Mouse (Mus musculus): Measurements from ENCODE around the gene Dglucy. TPM values are rescaled to one million over a fixed set of nuclear protein-coding genes. Genes with fewer than 3 reads are reported as not detected.

The Dglucy gene
- total RNA-seq, 2 experiments from 2014 or later: 11.2 to 15.6 TPM

DNA sequence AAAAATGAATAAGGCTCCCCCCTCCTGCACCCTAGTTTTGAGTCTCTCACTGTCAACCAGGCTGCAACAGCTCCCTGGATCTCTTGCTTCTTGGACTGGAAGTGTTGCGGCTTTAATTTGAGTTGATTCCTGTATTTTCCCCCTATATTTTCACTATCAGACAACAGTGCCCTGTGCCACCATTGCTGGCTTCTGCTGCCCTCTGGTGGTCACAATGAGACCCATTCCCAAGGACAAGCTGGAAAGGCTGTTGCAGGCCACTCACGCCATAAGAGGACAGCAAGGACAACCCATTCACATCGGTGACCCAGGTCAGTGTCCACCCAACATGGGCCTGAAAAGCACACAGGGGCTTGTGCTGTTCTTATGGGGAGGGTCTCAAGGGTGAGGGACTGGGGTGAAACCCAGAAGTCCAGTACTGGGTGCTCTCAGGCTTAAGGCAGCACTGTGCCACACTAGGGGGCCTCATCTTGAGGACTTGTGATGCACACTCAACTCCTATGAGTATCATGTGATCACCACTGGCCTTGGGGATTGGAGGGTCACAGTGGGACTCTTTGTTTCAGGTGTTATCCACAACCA, 62.4 kb downstream of the Dglucy start:
- peak; percentile 87 to 88 for DNase-seq

DNA sequence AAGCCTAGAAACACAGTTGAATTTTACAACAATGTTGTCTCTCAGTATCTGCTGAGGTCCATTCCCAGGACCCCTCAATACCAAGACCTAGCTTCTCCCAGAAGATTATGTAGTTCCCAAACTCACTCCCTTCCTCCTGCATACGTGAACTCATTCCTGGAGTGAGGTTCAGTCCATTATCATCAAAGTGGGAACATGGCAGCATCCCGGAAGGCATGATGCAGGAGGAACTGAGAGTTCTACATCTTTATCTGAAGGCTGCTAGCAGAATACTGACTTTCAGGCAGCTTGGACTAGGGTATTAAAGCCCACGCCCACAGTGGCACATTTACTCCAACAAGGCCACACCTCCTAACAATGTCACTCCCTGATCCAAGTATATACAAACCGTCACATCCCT, 64.3 kb downstream of the Dglucy start:
- no peak for DNase-seq

DNA sequence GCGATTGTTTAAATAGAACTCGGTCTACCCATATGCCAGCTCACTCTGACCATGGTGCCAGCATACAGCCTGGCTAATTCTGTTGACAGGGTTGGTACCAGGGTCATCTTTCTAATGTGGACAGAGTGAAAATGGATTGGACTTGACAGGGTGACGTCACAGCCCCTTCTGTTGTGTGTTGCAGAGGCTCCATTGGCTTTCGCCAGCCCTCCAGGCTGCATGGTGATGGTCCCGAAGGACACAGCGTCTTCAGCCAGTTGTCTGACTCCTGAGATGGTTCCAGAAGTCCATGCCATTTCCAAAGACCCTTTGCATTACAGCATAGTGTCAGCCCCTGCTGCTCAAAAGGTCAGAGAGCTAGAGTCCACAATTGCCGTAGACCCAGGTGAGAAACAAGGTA, 65.7 kb downstream of the Dglucy start:
- no peak for DNase-seq

DNA sequence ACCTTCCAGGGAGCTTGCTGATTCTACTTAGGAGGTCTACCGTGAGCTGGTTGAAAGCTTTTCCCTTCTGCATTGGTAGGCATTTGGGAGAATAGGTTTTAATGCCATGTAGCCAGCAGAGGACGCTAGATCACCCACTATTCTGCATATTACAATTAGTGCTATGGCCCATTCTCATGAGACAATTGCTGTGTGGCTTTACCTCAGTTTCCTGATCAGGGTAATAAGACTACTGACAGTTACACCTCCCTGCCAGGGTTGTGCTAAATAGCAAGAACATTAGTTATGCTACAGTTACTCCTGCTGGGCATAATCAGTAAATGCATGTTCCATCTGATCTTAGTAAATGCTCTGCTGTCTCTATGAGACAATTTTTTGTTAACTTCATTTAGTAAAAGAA, 67.0 kb downstream of the Dglucy start:
- no peak for DNase-seq

DNA sequence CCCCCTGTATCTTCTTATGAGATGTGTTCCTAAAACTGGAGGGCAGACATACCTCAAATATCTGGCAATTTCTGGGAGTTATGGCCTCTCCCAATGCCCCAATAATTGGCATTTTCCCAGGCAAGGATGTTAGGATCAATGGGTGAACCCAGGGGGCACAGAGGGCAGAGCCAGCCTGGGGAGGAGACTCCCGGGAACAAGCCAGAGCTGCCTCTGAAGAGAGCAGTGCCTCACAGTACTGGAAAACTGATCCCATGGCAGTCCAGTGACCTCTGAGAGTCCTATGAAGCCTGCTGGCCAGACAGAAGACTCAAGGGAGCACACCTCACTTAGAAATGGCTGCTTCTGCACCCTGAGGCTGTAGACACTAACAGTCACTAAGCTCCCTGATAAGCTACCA, 67.7 kb downstream of the Dglucy start:
- DNase-seq: no peak

DNA sequence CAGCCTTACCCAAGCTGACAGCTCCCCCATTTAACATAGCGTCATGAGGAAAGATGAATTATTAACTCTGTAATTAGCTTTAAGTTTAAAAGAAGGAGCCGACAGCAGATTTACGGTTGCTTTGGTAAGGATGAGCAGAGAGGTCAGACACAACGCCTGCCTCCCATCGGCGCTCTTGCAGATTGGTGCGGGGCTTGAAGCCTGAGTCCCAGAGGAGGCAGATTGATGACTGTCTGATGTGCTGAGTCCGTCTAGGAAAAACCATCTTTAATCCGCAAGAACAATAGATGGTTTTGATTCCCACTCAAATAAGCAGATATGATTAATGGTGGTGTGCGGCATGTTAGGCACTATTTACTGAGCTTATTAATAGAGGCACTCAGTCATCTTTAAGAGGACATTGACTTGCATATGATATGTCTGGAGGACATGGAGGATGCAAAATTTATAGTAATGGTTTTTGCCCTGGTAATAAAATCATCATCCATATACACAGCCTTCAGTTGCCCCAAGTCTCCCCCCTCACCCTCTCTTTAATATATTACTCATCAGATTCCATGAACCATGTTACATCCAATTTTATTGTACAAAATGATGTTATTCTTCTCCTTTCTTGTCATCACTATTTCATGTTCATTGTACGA, 68.7 kb downstream of the Dglucy start:
- DNase-seq: no peak

DNA sequence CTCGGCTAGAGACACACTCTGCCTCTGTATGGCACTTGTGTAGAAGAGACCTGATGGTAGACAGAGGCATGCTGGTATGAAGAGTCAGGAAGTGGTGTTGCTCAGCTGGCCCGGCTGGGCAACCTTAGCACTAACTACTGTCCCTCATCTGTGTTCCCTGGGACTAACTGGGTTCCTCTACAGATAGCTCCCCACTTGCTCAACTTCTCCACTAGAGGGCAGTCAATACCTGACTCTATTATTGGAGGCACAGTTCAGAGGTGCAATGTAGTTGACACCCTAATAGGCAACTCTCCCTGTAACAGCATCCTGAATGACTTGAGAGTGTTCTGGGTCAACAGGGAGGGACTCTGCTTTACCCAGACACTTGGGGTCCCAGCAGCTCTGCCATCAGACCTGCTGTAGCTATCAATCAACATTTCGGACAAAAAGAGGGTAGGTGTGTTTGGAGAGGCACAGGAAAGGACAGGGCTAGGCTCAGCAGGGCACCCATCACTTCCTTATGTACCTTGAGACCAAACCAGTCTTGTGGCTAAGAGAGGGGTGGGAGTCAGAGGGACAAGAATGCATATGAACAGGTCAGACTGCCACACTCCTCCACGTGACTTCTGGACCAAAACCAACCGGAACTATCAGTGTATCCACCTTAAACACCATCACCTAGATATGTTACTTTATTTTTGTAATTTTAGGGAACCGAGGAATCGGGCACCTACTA, 70.7 kb downstream of the Dglucy start:
- peak in 1 of 2 experiments; percentile 45 for DNase-seq

DNA sequence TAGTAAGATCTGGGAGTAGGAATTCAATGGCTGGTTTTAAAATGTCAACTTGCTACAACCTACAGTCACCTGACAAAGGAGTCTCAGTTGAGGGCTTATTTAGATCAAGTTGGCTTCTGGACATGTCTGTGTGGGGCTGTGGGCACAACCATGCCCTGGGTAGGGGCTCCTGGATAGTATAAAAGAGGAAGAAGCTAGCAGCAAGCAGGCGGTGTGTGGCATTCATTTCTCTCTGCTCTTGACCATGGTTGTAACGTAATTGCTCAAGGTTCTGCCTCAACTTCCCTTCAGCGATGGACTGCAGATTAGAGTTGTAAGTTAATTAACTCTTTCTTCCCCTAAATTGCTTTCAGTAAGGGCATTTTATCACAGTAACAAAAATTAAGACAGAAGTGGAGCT, 73.5 kb downstream of the Dglucy start:
- no peak for DNase-seq

DNA sequence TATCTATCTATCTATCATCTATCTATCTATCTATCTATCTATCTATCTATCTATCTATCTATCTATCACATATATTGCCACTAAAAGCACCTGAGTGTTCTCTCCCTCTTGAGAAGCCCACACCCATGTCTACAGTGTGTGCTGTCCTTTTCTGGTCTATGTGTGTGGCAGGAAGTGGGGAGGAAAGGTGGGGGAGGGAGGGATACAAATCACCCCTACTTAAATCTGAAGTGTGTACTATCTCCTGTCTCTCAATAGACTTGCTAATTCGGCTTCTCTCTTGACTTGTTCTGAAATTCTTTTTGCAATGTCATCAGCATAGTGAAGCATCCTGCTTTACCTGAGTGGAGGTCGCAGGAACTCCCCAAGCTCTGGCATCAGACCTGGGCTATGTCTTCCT, 77.5 kb downstream of the Dglucy start:
- no peak for DNase-seq

DNA sequence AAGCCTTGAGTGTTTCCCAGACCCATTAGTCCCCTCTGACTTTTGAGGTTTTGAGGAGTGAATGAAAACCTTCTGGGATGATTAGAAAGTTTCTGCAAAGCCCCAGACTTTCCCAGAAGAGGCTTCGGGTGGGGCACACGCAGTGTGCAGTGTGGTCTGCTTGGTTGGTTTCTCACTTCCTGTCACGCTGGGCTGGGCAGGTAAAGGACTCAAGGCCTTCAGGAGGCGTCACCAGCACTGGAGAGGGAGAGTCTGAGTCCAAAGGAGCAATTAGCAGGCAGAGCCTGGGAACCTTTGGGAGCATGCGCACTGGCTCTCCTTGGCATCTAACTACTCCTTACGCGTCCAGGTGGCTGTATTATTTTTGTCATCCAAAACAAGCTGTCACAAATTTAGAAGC, 78.9 kb downstream of the Dglucy start:
- DNase-seq: no peak

DNA sequence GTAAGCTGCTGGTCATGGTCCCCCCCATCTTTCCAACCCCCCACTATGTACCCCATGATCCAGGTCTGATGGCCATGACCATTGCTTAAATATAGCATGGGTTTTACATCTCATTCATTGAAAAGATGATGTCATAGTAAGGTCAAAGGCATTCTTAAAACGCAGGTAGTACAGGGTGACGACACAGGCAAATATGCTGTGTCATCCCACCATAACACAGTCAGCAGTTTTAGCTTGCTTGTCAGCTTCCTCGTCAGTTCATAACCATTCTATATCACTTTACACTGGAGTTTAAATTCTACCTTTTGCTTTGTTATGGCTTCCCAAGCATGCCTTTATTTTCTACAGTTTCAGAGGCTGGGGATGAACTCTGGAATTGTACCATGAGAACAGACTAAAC, 83.4 kb downstream of the Dglucy start:
- no peak for DNase-seq

DNA sequence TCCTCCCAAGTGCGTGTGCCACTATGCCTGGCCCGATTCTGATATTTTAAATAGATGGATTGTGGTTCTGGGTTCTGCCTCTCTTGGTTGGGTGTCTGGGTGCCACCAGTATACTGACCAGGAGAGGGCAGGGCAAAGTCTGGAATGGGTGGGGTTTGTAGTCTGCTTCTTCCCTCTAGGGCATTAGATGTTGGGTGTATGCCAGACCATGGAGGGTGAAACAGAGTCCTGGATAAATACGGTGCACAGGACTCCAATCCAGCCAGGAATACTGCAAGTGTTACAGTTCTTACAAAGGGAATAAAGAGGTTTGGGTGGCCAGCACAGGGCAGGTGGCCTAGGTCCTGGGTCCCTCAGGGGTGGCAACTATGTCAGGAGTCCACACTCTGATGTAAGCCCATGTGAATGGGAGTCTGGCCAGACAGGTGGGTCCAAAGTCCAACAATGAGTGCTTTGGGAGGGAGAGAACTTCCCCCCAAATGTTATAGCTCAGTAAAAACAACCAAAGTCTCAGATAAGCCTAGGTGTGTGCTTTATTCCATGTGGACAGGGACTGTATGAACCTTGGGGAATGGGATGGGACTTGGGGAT, 84.1 kb downstream of the Dglucy start:
- no peak for DNase-seq

DNA sequence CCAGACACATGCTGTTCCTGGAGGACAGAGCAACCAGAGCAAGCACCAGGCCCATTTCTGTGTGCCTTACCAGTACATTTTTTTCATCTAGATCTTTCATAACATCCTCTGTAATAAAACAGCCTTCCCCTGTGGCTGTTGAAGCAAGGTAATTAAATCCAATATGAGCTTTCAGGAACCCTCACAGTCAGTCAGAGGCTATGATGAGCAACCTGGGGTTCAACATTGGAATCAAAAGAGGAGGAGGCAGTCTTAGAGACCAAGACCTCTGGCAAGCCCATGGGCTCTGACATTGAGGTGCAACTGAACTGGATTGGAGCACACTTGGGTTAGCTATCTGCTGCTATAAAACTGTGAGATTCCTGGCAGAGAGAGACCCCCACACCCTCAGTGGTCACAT, 86.2 kb downstream of the Dglucy start:
- DNase-seq: no peak

DNA sequence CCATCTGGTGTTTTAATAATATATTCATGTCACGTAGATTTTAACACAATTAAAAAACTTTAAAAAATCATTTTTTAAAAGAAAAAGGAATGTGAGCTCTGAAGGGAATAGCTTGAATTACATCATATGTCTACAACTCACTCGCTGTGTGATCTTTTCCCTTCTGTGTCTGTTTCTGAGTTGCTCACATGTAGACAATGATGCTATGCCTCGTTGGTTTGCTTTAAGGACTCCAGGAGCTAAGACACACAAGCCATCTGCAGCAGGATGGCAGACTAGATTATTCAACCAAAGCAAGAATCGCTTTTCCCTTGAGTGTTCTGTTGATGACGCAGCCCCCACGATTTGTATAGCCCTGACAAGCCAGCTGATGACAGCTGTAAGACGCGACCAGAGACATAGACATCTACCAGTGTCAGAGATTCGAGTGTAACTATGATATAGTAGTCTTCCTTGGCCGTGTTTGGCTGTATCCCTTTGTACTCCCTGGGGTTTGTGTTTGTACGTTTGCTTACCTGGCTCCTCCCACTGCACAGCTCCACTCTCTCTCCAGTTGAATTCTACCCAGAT, 86.7 kb downstream of the Dglucy start:
- no peak for DNase-seq

DNA sequence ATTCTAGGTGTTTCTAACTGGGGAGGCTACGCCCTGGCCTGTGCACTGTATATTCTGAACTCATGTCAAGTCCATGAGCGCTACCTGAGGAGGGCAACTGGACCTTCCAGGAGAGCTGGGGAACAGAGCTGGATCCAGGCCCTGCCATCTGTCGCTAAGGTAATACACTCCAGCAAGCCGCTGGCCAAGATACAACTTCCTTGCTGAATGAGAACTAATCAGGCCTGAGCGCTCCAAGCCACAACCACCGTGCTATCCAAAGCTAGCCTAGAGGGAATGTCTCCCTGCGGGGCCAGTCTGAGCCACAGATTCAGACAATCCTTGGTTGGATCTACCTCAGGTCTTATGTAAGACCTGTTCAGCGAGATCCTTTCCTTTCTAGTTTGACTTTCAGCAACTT, 88.2 kb downstream of the Dglucy start:
- peak in 1 of 2 experiments; percentile 12 for DNase-seq

DNA sequence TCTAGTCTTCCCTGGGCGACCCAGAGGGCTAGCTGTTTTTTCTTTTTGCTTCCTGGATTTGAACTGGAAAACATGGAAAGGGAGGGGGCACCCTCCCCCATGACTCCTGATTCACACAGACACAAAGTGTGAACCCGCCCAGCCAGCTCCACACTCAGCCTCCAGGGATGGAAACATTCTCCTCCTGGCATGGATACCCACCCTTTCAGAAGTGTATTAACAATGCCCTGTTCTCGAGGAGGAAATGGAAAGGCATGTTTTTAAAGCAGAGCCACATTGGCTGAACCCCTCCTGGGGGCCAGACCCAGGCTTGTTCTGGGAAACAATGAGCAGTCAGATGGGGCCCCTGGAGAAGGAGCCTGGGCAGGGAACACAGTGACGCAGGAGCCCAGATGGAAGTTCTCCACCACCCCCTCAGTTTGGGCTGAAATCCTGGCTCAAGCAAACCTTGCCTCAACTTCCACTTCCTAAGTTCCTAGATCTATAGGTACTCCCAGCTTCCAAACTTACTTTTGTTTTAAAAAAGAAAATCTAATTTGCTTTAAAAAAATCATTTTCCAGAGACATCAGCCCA, 89.3 kb downstream of the Dglucy start:
- no peak for DNase-seq

DNA sequence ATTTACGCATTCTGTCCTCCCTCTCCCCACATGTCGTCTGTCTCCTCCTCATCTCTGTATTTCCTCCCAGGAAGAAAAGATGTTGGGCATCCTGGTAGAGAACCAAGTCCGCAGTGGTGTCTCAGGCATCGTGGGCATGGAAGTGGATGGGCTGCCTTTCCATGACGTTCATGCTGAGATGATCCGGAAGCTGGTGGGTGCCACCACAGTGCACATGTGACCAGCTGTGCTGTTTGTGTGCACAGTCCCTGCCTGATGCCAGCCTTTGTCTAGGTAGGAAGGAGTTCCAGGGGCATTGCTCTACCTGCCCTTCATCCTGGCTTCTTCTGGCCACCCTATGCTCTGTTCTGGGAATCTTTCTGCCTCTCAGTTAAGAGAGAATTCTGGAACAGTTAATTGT, 92.4 kb downstream of the Dglucy start:
- no peak for DNase-seq

DNA sequence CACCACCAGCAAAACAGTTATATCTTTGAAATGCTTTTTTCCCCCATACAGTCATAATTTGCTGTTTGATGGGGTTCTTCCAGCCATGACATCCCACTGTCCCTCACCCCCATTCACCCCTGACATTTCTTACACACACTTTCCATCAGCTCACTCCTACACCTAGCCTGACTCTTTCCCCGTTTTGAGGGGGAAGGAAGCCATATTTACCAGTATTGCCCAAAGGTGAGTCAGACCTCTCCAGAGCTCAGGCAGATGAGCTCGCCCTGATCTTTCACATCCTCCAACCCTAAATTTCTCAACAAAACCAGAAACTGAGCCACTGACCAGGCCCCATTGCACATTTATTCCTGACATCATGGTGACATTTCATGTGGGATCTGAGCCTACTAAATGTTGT, 93.0 kb downstream of the Dglucy start:
- no peak for DNase-seq

DNA sequence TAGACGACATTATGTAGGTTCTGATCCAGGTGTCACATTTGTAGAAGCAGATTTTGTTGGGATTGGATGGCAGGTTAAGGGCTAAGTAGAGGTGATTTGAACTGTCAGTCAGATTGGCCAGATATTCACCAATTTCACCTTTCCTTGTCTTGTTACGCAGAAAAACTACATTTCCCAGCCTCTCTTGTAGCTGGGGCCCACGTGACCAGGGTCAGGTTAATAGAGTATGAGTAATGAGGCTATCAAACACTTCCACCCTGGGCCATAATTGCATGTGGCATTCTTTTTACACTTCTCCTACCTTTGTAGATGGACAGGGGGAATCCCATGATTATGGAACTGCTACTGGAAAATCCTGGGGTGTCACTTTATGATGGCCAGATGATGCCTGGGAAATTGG, 94.8 kb downstream of the Dglucy start:
- DNase-seq: no peak

DNA sequence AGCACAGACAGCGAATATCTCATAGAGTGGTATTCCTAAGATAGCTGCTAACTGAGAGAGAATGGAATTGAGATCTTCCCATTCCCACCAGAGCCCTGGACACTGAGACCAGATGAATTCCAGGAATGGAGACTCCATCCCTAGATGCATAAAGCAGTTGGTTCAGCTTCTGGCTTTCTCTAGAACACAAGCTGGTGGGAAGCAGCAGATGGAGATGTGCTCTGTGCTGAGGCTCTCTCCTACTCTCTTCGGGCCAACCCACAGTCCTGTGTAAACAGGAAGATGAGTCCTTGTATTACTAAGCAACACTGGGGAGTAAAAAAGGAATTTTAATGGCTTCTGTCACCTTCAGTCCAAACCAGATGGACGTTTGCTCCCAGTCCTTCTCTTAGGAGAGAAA, 96.7 kb downstream of the Dglucy start:
- DNase-seq: no peak

DNA sequence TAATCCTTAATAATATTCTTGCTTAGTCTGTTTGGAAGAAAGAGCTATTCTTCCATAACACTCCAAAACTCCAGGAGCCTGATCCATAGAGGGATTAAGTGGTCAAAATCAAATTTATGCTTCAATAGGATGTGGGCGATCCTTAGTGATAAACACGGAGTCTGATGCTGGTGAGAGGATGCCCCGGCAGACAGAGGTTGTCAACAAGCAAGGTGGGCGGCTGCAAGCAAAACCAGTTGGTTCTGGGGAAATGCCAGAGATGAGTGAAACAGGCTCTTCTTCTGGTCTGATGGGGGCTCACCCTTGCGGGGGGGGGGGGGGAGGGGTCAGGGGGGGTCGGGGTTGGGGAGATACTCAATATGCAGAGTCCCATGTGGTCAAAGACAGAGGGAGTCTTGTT, 97.1 kb downstream of the Dglucy start:
- no peak for DNase-seq

DNA sequence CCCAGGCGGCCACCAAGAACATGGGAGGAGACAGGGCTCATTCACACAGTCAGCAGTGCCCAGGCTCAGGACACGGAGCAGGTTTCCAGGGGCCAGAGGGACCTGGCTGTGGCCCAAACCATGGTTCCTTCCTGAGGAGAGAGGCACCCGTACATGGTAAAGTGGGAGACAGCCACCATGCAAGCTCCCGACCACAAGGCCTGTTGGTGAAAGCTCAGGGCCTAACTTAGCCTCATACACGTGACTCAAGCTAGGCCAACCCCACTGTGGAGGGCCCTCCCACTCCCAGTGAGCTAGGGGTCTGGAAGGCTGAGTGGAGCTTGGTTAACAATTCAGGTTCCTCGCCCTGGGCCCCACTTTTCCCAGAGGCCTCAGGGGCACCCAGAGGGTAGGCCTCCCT, 99.1 kb downstream of the Dglucy start:
- DNase-seq: no peak

DNA sequence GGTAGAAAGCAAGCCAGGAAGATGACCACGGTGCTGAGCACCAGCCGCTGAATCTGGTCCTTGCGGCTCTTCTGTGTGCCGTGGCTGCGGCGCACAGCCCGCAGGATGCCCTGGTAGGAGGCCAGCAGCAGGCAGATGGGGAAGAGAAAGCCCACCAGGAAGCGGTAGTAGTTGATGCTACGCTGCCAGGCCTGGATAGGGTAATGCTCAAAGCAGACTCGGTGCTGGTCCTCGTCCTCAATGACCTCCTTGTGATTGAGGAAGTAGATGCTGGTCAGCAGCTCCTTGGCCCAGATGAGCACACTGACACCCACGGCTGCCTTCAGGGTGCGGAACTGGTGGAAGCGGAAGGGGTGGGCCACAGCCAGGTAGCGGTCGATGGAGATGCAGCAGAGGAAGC, 99.7 kb downstream of the Dglucy start:
- no peak for DNase-seq

Data from adrenal gland, postnatal 36 days (tissue).